In genomic region chr1:187981028-187981427, GRCm38 (mm10) we compare ENCODE assay signal across 28 mouse cellular contexts.
DNase-seq lines count a peak whose midpoint lies in the region; ATAC-seq and TF ChIP-seq lines count a peak whose summit lies in the region.
"Had no signal": no experiment of that assay in that cellular context is flagged by ENCODE, and none has a peak within 500 bp of the region (broad histone marks: within the 10 kb centered on the region; RNA-seq: fewer than 3 reads in every experiment).

No protein-coding gene starts in this region.

- H3K9me3 ChIP-seq in heart, embryonic 12.5 days (replicated peaks): no peaks in the 10 kb centered on the region
- H3K9me3 ChIP-seq in midbrain, postnatal 0 days (ENCODE audit: low read length): no peaks in the 10 kb centered on the region
- H3K9me3 ChIP-seq in midbrain, embryonic 10.5 days (replicated peaks): no peaks in the 10 kb centered on the region
- H3K9me3 ChIP-seq in forebrain, embryonic 13.5 days (replicated peaks): no peaks in the 10 kb centered on the region
- H3K9me3 ChIP-seq: embryonic facial prominence, embryonic 15.5 days; forebrain, embryonic 12.5 days; heart, embryonic 15.5 days; liver, embryonic 12.5 days; neural tube, embryonic 15.5 days; stomach, embryonic 15.5 days had no signal

- no peak overlapping the region for H3K27ac ChIP-seq in heart, adult 2 months
- H3K27ac ChIP-seq in heart, embryonic 12.5 days (ENCODE audit: poor library complexity, severe bottlenecking): no peak overlapping the region
- no peak overlapping the region for H3K27ac ChIP-seq in layer of hippocampus, adult 2 months
- H3K27ac ChIP-seq in midbrain, postnatal 0 days (ENCODE audit: low read depth, low read length): no peak overlapping the region
- no peak overlapping the region for H3K27ac ChIP-seq in midbrain, embryonic 10.5 days (replicated peaks)
- H3K27ac ChIP-seq in forebrain, embryonic 13.5 days: no peak overlapping the region
- H3K27ac ChIP-seq: embryonic facial prominence, embryonic 15.5 days; forebrain, embryonic 12.5 days; heart, embryonic 15.5 days; liver, embryonic 12.5 days; neural tube, embryonic 15.5 days; stomach, embryonic 15.5 days had no signal

- H3K79me2 ChIP-seq in heart, adult 2 months (replicated peaks; ENCODE audit: control insufficient read depth, insufficient read depth, low read length): no peaks in the 10 kb centered on the region

- DNase-seq in heart, adult 2 months: no peak
- no peak for DNase-seq in layer of hippocampus, adult 2 months (ENCODE audit: low spot score in 2 of 2)
- DNase-seq in layer of hippocampus, adult 8-10 months (ENCODE audit: low spot score in 2 of 2): no peak
- peak; percentile 42 for DNase-seq in midbrain, postnatal 0 days (ENCODE audit: low spot score)
- DNase-seq in midbrain, embryonic 10.5 days (ENCODE audit: low spot score): no peak
- DNase-seq in right cerebral cortex, postnatal 4 days: no peak
- DNase-seq: adrenal gland, adult 2 months; adrenal gland, postnatal 36 days; cerebellum, adult 2 months; cerebellum, postnatal 36 days; gastrocnemius, postnatal 10 days; kidney, adult 2 months; left cerebral cortex, postnatal 4 days; liver, postnatal 0 days; lung, postnatal 14 days; retina, postnatal 1 day; right cerebral cortex, postnatal 14 days; thymus, postnatal 25 days had no signal

- no peaks in the 10 kb centered on the region; the same call in 1 of the 2 replicates for H3K36me3 ChIP-seq in heart, adult 2 months (ENCODE audit: control insufficient read depth, insufficient read depth, low read length)
- H3K36me3 ChIP-seq in heart, embryonic 12.5 days: no peaks in the 10 kb centered on the region
- no peaks in the 10 kb centered on the region for H3K36me3 ChIP-seq in midbrain, postnatal 0 days (ENCODE audit: insufficient read depth, low read length)
- H3K36me3 ChIP-seq in midbrain, embryonic 10.5 days: no peaks in the 10 kb centered on the region
- no peaks in the 10 kb centered on the region for H3K36me3 ChIP-seq in forebrain, embryonic 13.5 days (ENCODE audit: poor library complexity, severe bottlenecking)
- H3K36me3 ChIP-seq: embryonic facial prominence, embryonic 15.5 days; forebrain, embryonic 12.5 days; heart, embryonic 15.5 days; liver, embryonic 12.5 days; neural tube, embryonic 15.5 days; stomach, embryonic 15.5 days had no signal

- no peak overlapping the region for H3K4me2 ChIP-seq in heart, embryonic 12.5 days
- no peak overlapping the region for H3K4me2 ChIP-seq in midbrain, postnatal 0 days (ENCODE audit: low read depth, low read length, poor library complexity, severe bottlenecking)
- no peak overlapping the region for H3K4me2 ChIP-seq in forebrain, embryonic 13.5 days
- H3K4me2 ChIP-seq: embryonic facial prominence, embryonic 15.5 days; forebrain, embryonic 12.5 days; heart, embryonic 15.5 days; liver, embryonic 12.5 days; midbrain, embryonic 11.5 days; neural tube, embryonic 15.5 days; stomach, embryonic 15.5 days had no signal

- H3K27me3 ChIP-seq in heart, adult 2 months (ENCODE audit: control insufficient read depth, insufficient read depth, low read length): 0 out of 2 replicates have a peak, but pooled peaks cover 1% of the 10 kb centered on the region
- no peaks in the 10 kb centered on the region for H3K27me3 ChIP-seq in heart, embryonic 12.5 days (replicated peaks)
- H3K27me3 ChIP-seq in midbrain, postnatal 0 days (ENCODE audit: insufficient read depth, low read length): no peaks in the 10 kb centered on the region
- H3K27me3 ChIP-seq in midbrain, embryonic 10.5 days (ENCODE audit: low read depth, poor library complexity, severe bottlenecking): peaks cover 13% of the 10 kb centered on the region
- peaks cover 30% of the 10 kb centered on the region for H3K27me3 ChIP-seq in forebrain, embryonic 13.5 days
- H3K27me3 ChIP-seq: embryonic facial prominence, embryonic 15.5 days; heart, embryonic 15.5 days; liver, embryonic 12.5 days; stomach, embryonic 15.5 days had no signal

- no peak for TF ChIP-seq EP300 in heart, adult 2 months (IDR thresholded peaks at IDR 0.05; ENCODE audit: insufficient read depth, low read depth, low read length)

- intact Hi-C loops in heart, adult 2 months (cut with DNase I): no loop called here

- H3K4me1 ChIP-seq in heart, adult 2 months (ENCODE audit: control insufficient read depth, insufficient read depth, low read length): no peaks in the 10 kb centered on the region; the same call in 1 of the 2 replicates
- H3K4me1 ChIP-seq in heart, embryonic 12.5 days (replicated peaks): peaks cover 10% of the 10 kb centered on the region
- no peaks in the 10 kb centered on the region for H3K4me1 ChIP-seq in midbrain, postnatal 0 days (ENCODE audit: insufficient read depth, low read length)
- H3K4me1 ChIP-seq in midbrain, embryonic 10.5 days: peaks cover 21% of the 10 kb centered on the region
- peaks cover 15% of the 10 kb centered on the region for H3K4me1 ChIP-seq in forebrain, embryonic 13.5 days
- H3K4me1 ChIP-seq: embryonic facial prominence, embryonic 15.5 days; liver, embryonic 12.5 days; stomach, embryonic 15.5 days had no signal

- TF ChIP-seq CTCF in heart, adult 2 months (IDR thresholded peaks at IDR 0.05): peak; percentile 29; the same call in 1 of the 2 replicates
- TF ChIP-seq CTCF in layer of hippocampus, adult 2 months (conservative IDR thresholded peaks at IDR 0.05): peak; percentile 65
- peak; percentile 38 for TF ChIP-seq CTCF in midbrain, postnatal 0 days (IDR thresholded peaks at IDR 0.05)

- 60% methylated on average over 2 of the region's 2 CpGs for WGBS in heart, adult 2 months
- 73% methylated on average over 2 of the region's 2 CpGs for WGBS in heart, embryonic 12.5 days
- WGBS in midbrain, postnatal 0 days: 73% methylated on average over 2 of the region's 2 CpGs
- WGBS in midbrain, embryonic 10.5 days: 83% methylated on average over 2 of the region's 2 CpGs
- WGBS in forebrain, embryonic 13.5 days: 81% methylated on average over 2 of the region's 2 CpGs

- no peak overlapping the region for H3K9ac ChIP-seq in heart, adult 2 months (ENCODE audit: low read depth, low read length)
- H3K9ac ChIP-seq in heart, embryonic 12.5 days: no peak overlapping the region
- H3K9ac ChIP-seq in midbrain, postnatal 0 days (replicated peaks; ENCODE audit: low read length, poor library complexity, severe bottlenecking): no peak overlapping the region
- no peak overlapping the region for H3K9ac ChIP-seq in forebrain, embryonic 13.5 days
- H3K9ac ChIP-seq: embryonic facial prominence, embryonic 15.5 days; forebrain, embryonic 12.5 days; heart, embryonic 15.5 days; liver, embryonic 12.5 days; liver, postnatal 0 days; neural tube, embryonic 15.5 days; stomach, embryonic 15.5 days had no signal

- ATAC-seq in heart, embryonic 12.5 days (ENCODE audit: insufficient number of reproducible peaks, low FRiP score): no peak
- no peak for ATAC-seq in midbrain, postnatal 0 days (ENCODE audit: low FRiP score)
- ATAC-seq in forebrain, embryonic 13.5 days: no peak
- ATAC-seq: CD4-positive, CD25-positive, alpha-beta regulatory T cell, adult 4 months; liver, embryonic 12.5 days; liver, postnatal 0 days had no signal

- no peak for TF ChIP-seq POLR2A in heart, adult 2 months (IDR thresholded peaks at IDR 0.05; ENCODE audit: insufficient read depth, low read depth, low read length)

- no peak overlapping the region for H3K4me3 ChIP-seq in heart, adult 2 months
- H3K4me3 ChIP-seq in heart, embryonic 12.5 days: no peak overlapping the region
- H3K4me3 ChIP-seq in layer of hippocampus, adult 2 months: no peak overlapping the region
- no peak overlapping the region for H3K4me3 ChIP-seq in midbrain, postnatal 0 days (ENCODE audit: low read depth, low read length)
- H3K4me3 ChIP-seq in midbrain, embryonic 10.5 days: no peak overlapping the region
- H3K4me3 ChIP-seq in forebrain, embryonic 13.5 days: no peak overlapping the region
- H3K4me3 ChIP-seq: embryonic facial prominence, embryonic 15.5 days; forebrain, embryonic 12.5 days; heart, embryonic 15.5 days; liver, embryonic 12.5 days; neural tube, embryonic 15.5 days; stomach, embryonic 15.5 days had no signal
